Mouse (Mus musculus) left cerebral cortex, postnatal 10 days (tissue): Measurements from ENCODE around the gene Xirp1. TPM values are rescaled to one million over a fixed set of nuclear protein-coding genes. Genes with fewer than 3 reads are reported as not detected.

Source experiments
- total RNA-seq, 2 experiments: library from RNA; stranded (reverse); gene quantifications; 2 replicates each; pipeline ENCODE4 v1.2.3; 2021

Xirp1 gene
- total RNA-seq, 2 experiments from 2014 or later = 0.11 TPM; not detected in 1

Other genes starting within 250 kb of the Xirp1 start
- gene Scn11a, start 198.1 kb downstream of the Xirp1 start, total RNA-seq = under 1 TPM; 0.43 to 0.47 TPM
- gene Wdr48, start 128.7 kb downstream of the Xirp1 start, total RNA-seq = 10 to 100 TPM; 75.7 to 85.8 TPM
- 10 to 100 TPM; 26.1 to 26.2 TPM for gene Gorasp1, start 86.0 kb downstream of the Xirp1 start, total RNA-seq
- 1 to 10 TPM; 1.1 TPM for gene Ttc21a, start 86.0 kb downstream of the Xirp1 start, total RNA-seq
- gene Csrnp1, start 38.9 kb downstream of the Xirp1 start, total RNA-seq = 1 to 10 TPM; 7.6 to 8.7 TPM
- 10 to 100 TPM; 31.9 to 33.5 TPM for gene Cx3cr1, start 46.3 kb upstream of the Xirp1 start, total RNA-seq
- not detected for gene Ccr8, start 68.5 kb upstream of the Xirp1 start, total RNA-seq
- gene Slc25a38, start 86.8 kb upstream of the Xirp1 start, total RNA-seq = 10 to 100 TPM; 24.5 to 26.6 TPM
- gene Rpsa, start 104.1 kb upstream of the Xirp1 start, total RNA-seq = 100 to 1,000 TPM; 711 to 726 TPM
- gene Mobp, start 126.1 kb upstream of the Xirp1 start, total RNA-seq = 10 to 100 TPM; 18.6 to 57.9 TPM